Mouse (Mus musculus) neural tube, embryonic 11.5 days (tissue): Measurements from ENCODE around the gene Btnl9. TPM values are rescaled to one million over a fixed set of nuclear protein-coding genes. Genes with fewer than 3 reads are reported as not detected.

ENCODE experiments used
- ATAC-seq: fragments of 200-750 bp; cut with Nextera tagmentation; 2 replicates; pipeline ENCODE4 v1.8.0; 2017; ENCODE audit warnings: moderate number of reproducible peaks, mild to moderate bottlenecking, moderate TSS enrichment, moderate library complexity; ENCODE audit not compliant: insufficient read depth, low FRiP score, low TSS enrichment
- DNase-seq: peaks from one replicate; pipeline ENCODE4 v3.0.0-alpha.2; 2015; ENCODE audit warnings: low spot score
- H3K27ac ChIP-seq: fragments of 300-500 bp; sonication (generic); 2 replicates; pipeline ENCODE4 v1.5.1; 2014; ENCODE audit warnings: low read depth, mild to moderate bottlenecking, low read length
- H3K27me3 ChIP-seq: fragments of 300-500 bp; sonication (generic); 2 replicates; pipeline ENCODE4 v1.6.1; 2014; ENCODE audit warnings: mild to moderate bottlenecking, low read length, mixed read lengths; ENCODE audit not compliant: control insufficient read depth, insufficient read depth
- H3K36me3 ChIP-seq: fragments of 300-500 bp; sonication (generic); 2 replicates; pipeline ENCODE4 v1.6.1; 2014; ENCODE audit warnings: mild to moderate bottlenecking, low read length, moderate library complexity, mixed read lengths; ENCODE audit not compliant: control insufficient read depth, insufficient read depth
- H3K4me1 ChIP-seq: fragments of 300-500 bp; sonication (generic); 2 replicates; pipeline ENCODE4 v1.6.1; 2014; ENCODE audit warnings: low read length, mixed read lengths; ENCODE audit not compliant: control insufficient read depth, insufficient read depth
- H3K4me2 ChIP-seq: fragments of 300-500 bp; sonication (generic); 2 replicates; pipeline ENCODE4 v1.6.1; 2014; ENCODE audit warnings: low read depth, mild to moderate bottlenecking, moderate library complexity
- H3K4me3 ChIP-seq: fragments of 300-500 bp; sonication (generic); 2 replicates; pipeline ENCODE4 v1.5.1; 2014; ENCODE audit warnings: low read depth, low read length
- H3K9ac ChIP-seq: fragments of 300-500 bp; sonication (generic); 2 replicates; pipeline ENCODE4 v1.6.1; 2014; ENCODE audit warnings: mild to moderate bottlenecking, low read length
- H3K9me3 ChIP-seq: fragments of 300-500 bp; sonication (generic); 2 replicates; pipeline ENCODE4 v1.6.1; 2016; ENCODE audit warnings: low read length; ENCODE audit not compliant: control insufficient read depth
- WGBS: fragments of 180-500 bp; shearing (Covaris S2); extraction: QIAGEN DNeasy Blood & Tissue Kit; methylation state at CpG from one replicate; pipeline ENCODE4 v1.1.7; 2014; 5-methylcytosine and 5-hydroxymethylcytosine counted together
- polyA plus RNA-seq: library from polyadenylated mRNA; unstranded; fragments of >200 nt; fragmentation: Nextera tagmentation; extraction: Ambion mirVana; gene quantifications from 2 replicates; pipeline ENCODE4 v1.2.1, GENCODE M21; 2014

Btnl9 gene
- polyA plus RNA-seq, result 0.20 and 0.21 TPM in 2 replicates

GRCm38 (mm10) chr11:49186955-49187488 is at the start of gene Btnl9:
Gene Btnl9, minus strand, starts transcription at chr11:49187159.
- Histone ChIP-seq H3K27ac (no peak within 1 kb of the TSS), H3K4me1 (no peaks in the 10 kb centered on the region), H3K27me3 (no peaks in the 10 kb centered on the region), H3K4me2 (no peak within 1 kb of the TSS), H3K9me3 (no peaks in the 10 kb centered on the region), H3K36me3 (no peaks in the 10 kb centered on the region), H3K4me3 (no peak within 1 kb of the TSS), H3K9ac (no peak within 1 kb of the TSS)
- DNase-seq, result no peak
- ATAC-seq, result no peak
- 86% methylated on average over 8 of the region's 8 CpGs for WGBS

- H3K27ac ChIP-seq, result no peak overlapping the region
- DNase-seq, result no peak
- WGBS, result 84% methylated on average over 3 of the region's 3 CpGs
- no peak overlapping the region for H3K9ac ChIP-seq
- H3K4me1 ChIP-seq, result no peaks in the 10 kb centered on the region
- ATAC-seq, result no peak
- H3K27me3 ChIP-seq, result no peaks in the 10 kb centered on the region
- no peak overlapping the region for H3K4me2 ChIP-seq
- H3K36me3 ChIP-seq, result no peaks in the 10 kb centered on the region
- no peak overlapping the region for H3K4me3 ChIP-seq
- H3K9me3 ChIP-seq, result no peaks in the 10 kb centered on the region
Observed at GRCm38 (mm10) chr11:49235459-49236207, 48.7 kb upstream of the Btnl9 start.

GRCm38 (mm10) chr11:49232781-49233180 is 45.8 kb upstream of the Btnl9 start:
- no peak for ATAC-seq
- H3K9ac ChIP-seq, result no peak overlapping the region
- 78% methylated on average over 3 of the region's 3 CpGs for WGBS

GRCm38 (mm10) chr11:49224455-49224854 is 37.5 kb upstream of the Btnl9 start:
- H3K27me3 ChIP-seq, result no peaks in the 10 kb centered on the region
- H3K4me1 ChIP-seq, result no peaks in the 10 kb centered on the region
- 84% methylated on average over 1 of the region's 1 CpGs for WGBS
- DNase-seq, result no peak
- H3K4me3 ChIP-seq, result no peak overlapping the region
- no peak for ATAC-seq
- no peak overlapping the region for H3K9ac ChIP-seq
- no peak overlapping the region for H3K4me2 ChIP-seq
- no peak overlapping the region for H3K27ac ChIP-seq
- H3K9me3 ChIP-seq, result no peaks in the 10 kb centered on the region
- no peaks in the 10 kb centered on the region for H3K36me3 ChIP-seq

More at GRCm38 (mm10) chr11:49232781-49233180, 45.8 kb upstream of the Btnl9 start:
- Histone ChIP-seq H3K9me3 (no peaks in the 10 kb centered on the region), H3K27me3 (no peaks in the 10 kb centered on the region), H3K4me1 (no peaks in the 10 kb centered on the region), H3K27ac (no peak overlapping the region), H3K4me2 (no peak overlapping the region), H3K4me3 (no peak overlapping the region), H3K36me3 (no peaks in the 10 kb centered on the region)
- no peak for DNase-seq

- ATAC-seq, result no peak
- H3K27ac ChIP-seq, result no peak overlapping the region
- no peak overlapping the region for H3K9ac ChIP-seq
- no peak for DNase-seq
- WGBS, result 95% methylated on average over 2 of the region's 2 CpGs
- H3K4me2 ChIP-seq, result no peak overlapping the region
- no peaks in the 10 kb centered on the region for H3K9me3 ChIP-seq
- no peaks in the 10 kb centered on the region for H3K27me3 ChIP-seq
- peaks cover 22% of the 10 kb centered on the region for H3K36me3 ChIP-seq
- no peaks in the 10 kb centered on the region for H3K4me1 ChIP-seq
- no peak overlapping the region for H3K4me3 ChIP-seq
Observed at GRCm38 (mm10) chr11:49219271-49219670, 32.3 kb upstream of the Btnl9 start.

GRCm38 (mm10) chr11:49213505-49213904 is 26.5 kb upstream of the Btnl9 start:
- H3K4me2 ChIP-seq, result no peak overlapping the region
- WGBS, result 92% methylated on average over 1 of the region's 1 CpGs
- H3K9me3 ChIP-seq, result no peaks in the 10 kb centered on the region
- no peak overlapping the region for H3K9ac ChIP-seq
- H3K27me3 ChIP-seq, result no peaks in the 10 kb centered on the region
- ATAC-seq (no peak), DNase-seq (no peak)
- no peak overlapping the region for H3K27ac ChIP-seq
- no peak overlapping the region for H3K4me3 ChIP-seq
- peaks cover 24% of the 10 kb centered on the region for H3K36me3 ChIP-seq
- 0 out of 2 replicates have a peak, but pooled peaks cover 2% of the 10 kb centered on the region for H3K4me1 ChIP-seq

GRCm38 (mm10) chr11:49212577-49212976 is 25.6 kb upstream of the Btnl9 start:
- Histone ChIP-seq H3K36me3 (peaks cover 24% of the 10 kb centered on the region), H3K27me3 (no peaks in the 10 kb centered on the region), H3K9ac (no peak overlapping the region), H3K9me3 (no peaks in the 10 kb centered on the region), H3K27ac (no peak overlapping the region), H3K4me1 (0 out of 2 replicates have a peak, but pooled peaks cover 2% of the 10 kb centered on the region), H3K4me3 (no peak overlapping the region), H3K4me2 (no peak overlapping the region)
- DNase-seq (no peak), ATAC-seq (no peak)

GRCm38 (mm10) chr11:49207495-49207894 is 20.5 kb upstream of the Btnl9 start:
- ATAC-seq (no peak), DNase-seq (no peak)
- Histone ChIP-seq H3K27ac (no peak overlapping the region), H3K4me3 (no peak overlapping the region), H3K4me1 (peaks cover 6% of the 10 kb centered on the region; the same call in 1 of the 2 replicates), H3K9ac (no peak overlapping the region), H3K27me3 (no peaks in the 10 kb centered on the region), H3K4me2 (no peak overlapping the region), H3K36me3 (no peaks in the 10 kb centered on the region), H3K9me3 (no peaks in the 10 kb centered on the region)
- 97% methylated on average over 1 of the region's 1 CpGs for WGBS

GRCm38 (mm10) chr11:49205080-49205590 is 18.2 kb upstream of the Btnl9 start:
- H3K27ac ChIP-seq, result no peak overlapping the region
- H3K36me3 ChIP-seq, result no peaks in the 10 kb centered on the region
- ATAC-seq (no peak), DNase-seq (no peak)
- H3K4me1 ChIP-seq, result peaks cover 6% of the 10 kb centered on the region; the same call in 1 of the 2 replicates
- H3K9me3 ChIP-seq, result no peaks in the 10 kb centered on the region
- H3K27me3 ChIP-seq, result no peaks in the 10 kb centered on the region
- 88% methylated on average over 6 of the region's 6 CpGs for WGBS
- H3K4me3 ChIP-seq, result 0 out of 2 replicates have a peak overlapping the region, but pooled peaks have one; percentile 6
- H3K9ac ChIP-seq, result no peak overlapping the region
- H3K4me2 ChIP-seq, result no peak overlapping the region
